Mouse (Mus musculus): ENCODE results near the gene Nudt8.

DNA sequence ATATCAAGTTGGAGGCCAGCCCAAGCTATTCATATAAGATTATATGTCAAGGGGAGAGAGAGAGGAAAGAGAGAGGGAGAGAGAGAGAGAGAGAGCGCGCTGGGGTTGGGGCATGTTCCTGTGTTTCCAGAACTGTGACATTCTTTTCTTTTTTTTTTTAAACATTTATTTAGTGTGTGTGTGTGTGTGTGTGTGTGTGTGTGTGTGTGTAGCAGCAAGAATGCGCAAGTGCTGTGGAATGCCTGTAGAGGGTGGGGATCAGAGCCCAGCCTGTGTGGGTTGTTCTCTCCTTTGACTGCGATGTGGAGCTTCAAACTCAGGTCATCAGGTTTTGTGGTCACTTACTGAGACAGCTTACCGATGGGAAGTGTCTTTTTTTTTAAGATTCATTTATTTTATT lies 40.2 kb upstream of the Nudt8 start:
- TF ChIP-seq CTCF (conservative IDR thresholded peaks at IDR 0.05; ENCODE audit: insufficient read depth, insufficient read length, low read depth, low read length) = no peak
- no peak for TF ChIP-seq POLR2A (IDR thresholded peaks at IDR 0.05; ENCODE audit: low read depth, low read length)
